Mouse (Mus musculus) forelimb bud, embryonic 11.5 days (tissue): ENCODE results near the gene Irx2.
A peak's percentile ranks its signal among the peaks of the same experiment; 100 is the strongest.

Experiments
- DNase-seq: peaks from one replicate; pipeline ENCODE4 v3.0.0-alpha.2; 2012; ENCODE audit warnings: low read depth, low spot score

Irx2 gene

DNA sequence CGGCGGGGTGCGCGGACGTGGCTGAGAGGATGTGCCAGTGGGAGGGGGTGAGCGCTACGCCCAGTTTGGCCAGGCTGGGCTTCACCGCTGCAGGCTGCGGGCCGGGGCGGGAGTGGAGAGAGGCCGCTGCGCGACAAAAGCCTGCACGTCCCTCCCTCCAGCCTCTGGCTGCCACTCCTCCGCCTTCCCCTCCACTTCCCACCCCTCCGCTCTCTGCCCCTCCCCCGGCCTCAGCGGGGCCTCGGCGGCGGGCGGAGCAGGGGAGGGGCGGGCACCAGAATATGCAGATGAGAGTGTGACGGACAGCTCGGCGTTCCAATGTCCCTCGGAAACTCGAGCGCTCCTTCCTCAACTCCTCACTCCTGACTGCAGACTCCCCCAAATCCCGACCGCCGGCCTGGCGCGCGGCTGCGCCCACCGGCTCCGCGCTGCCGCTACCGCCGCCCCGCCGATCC is at the start of gene Irx2:
Irx2 (plus strand) TSS at position 359 of the 455 bp plus-strand sequence.
- peak; percentile 88 for DNase-seq

- no peak for DNase-seq
These were observed 47.3 kb upstream of the Irx2 start for GRCm38 (mm10) chr13:72581276-72581675.

GRCm38 (mm10) chr13:72592526-72592925 is 36.1 kb upstream of the Irx2 start:
- DNase-seq, result no peak

DNA sequence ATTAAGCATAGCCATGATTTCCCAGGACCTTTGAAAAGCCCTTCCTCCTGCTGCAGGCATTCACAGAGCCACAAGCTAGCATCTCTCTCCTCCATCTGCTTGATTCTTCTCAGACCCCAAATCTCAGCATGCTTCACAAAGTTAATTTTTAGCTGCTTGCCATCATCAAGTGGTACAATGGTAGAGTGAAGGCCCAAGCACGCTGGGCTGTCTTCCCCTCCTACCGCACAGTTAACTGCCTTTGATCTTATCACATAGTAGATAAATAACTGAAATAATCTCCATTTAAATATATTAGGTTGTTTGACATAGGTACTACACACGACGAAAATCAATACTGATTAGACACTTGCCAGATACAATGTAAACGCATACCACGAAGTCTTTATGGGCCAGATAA is 35.3 kb upstream of the Irx2 start:
- DNase-seq, result no peak

DNA sequence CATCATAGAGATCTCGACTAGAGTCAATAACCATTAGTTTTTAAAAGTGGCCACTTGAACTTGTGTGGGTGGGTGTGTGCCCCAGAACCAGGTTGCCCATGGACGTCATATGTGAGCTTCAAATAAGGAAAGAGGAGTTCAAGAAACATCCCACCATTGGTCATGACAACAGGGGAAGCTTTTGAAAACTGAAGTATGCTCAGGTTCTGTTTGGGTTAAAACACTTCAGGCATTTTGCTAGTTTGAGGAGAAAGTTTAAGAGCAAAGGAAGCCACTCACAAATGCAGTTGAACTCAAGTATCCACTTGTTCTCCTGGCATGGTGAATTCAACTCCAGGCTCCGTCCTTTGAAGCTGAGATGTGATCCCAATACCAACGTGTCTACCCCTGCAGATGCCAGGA is 34.9 kb upstream of the Irx2 start:
- no peak for DNase-seq

- no peak for DNase-seq
These were observed 29.4 kb upstream of the Irx2 start for GRCm38 (mm10) chr13:72599254-72599653.

GRCm38 (mm10) chr13:72608706-72609105 is 19.9 kb upstream of the Irx2 start:
- no peak for DNase-seq

DNA sequence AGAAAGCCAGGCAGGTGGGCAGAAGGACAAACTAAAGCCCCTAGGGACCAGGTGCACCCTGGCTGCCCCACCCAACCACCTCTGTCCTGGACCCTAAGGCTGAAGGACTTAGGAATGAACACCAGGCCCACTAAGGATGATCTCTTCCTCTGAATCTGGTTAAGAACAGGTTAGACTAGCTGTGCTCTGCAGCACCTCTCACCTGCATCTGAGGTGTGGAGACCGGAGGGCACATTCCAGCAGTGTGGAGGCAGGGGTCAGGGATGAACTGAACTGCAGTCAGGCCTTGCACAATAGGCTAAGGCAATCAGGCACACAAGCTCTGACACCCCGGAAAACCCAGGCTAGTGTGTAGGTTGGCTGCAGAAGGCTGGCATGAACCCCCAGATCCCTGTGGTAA is 18.3 kb upstream of the Irx2 start:
- no peak for DNase-seq

DNA sequence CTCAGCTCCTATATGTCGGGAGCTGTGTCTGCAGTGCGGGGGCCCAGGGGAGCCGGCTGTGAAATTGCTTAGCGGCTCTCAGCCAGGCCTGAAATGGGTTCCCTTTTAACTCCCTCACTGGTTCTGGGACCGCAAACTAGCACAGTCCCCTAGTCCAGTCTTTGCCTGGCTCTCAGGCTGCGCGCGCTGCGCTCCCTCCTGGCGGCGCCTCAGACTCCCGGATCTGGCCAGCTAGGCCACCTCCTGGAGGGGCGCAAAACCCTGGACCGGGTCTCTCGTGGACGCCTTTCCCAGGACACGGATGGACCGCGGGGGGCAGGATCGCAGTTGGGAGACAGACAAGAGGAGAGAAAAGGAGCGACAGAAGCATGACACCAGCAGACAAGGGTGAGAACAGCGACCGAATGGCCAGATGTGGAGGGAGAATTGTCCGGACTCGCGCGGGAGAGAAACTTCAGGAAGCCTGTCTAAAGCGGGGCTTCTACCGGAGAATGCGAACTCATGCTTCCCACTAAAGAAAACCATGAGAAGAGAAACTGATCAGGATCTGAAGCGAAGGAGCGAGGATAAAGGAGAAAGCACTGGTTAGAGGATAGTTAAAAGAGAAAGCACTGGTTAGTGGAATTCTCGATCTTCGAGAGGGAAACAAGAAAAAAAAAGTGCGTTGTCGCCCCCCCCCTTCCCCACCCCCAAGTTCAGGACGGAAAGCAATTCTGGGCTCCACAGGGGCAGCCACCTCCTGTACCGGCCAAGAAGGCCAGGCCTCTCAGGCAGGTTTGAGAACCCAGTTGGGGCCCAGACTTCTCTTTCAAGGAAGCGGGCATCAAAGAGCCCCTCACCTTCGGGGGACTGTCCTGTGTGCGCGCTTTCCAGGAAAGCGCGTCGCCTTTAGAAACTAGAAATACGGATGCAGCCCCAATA is 4.4 kb upstream of the Irx2 start:
- no peak for DNase-seq

- DNase-seq, result no peak
These were observed 3.8 kb upstream of the Irx2 start for GRCm38 (mm10) chr13:72624847-72625170.

DNA sequence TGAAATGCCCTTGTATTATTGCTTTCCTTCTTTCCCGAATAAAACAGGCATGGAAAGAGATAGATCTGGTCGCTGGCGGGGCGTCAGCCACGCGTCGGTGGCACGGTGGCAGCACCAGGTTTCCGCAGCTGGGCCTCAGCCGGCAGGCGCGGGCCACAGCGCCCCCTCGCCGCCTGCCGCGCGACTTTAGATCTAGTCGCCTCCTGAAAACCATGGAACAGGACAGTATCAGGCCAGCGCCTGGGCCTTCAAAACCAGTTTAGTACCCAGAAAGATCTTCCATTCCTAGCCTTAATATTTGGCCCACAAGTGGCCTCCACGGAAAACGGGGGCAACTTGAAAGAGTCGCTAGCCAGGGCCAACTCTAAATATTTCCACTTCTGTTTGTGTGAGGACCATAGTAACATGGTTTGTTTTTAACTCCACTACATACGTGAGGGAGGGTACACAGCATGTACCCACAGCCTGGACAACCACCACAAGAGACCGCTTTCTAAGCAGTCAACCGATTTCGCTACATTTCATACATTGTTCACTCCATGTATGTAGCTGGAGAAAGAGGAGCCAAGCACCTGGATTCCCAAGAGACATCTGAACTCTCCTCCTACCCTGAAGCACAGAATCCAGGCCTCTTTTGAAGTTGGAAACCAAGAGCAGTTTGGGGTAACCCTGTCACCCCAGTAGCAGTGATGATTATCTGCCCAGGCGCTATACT is 3.2 kb upstream of the Irx2 start:
- no peak for DNase-seq

DNA sequence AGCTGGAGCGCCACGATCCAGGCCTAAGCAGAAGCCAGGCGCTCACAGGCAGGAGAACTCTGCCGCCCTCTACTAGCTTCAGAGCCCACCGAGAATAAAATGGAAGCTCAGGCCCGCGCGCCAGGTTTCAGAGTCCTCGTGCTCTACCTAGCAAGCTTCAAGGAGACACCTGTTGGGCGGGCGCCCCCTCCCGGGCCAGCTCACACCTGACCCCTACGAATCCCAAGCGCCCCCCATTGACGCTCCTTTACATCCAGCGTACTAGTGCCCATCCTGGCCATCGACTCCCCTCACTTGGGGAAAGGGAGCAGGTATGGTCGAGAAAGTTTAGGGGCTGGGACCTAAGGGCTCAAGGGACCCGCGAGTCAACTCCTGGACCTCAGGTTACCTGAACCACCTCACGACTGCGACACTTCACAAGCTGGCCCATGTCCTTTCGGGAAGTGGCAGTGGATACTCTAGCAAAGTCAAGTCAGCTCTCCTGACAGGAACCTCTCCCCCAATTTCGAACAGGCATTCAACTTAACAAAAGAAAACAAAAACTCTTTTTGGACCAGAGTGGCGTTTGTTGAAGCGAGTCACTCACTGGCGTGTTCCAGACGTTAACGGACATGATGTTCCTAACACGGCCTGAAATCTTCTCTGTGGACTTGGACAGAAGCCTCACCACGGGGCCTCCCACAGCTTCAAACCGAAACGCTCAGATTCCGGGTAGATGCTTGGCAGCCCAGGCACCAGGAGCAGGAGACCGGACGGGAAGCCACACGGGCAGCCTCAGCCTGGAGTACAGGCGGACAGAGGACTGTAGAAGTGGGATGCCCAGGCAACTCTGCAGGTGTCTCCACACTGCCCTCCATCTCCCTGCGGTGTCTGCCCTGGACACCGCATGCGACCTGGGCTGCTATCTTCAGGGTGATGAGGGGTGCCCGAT is 964 bp upstream of the Irx2 start:
- no peak for DNase-seq

DNA sequence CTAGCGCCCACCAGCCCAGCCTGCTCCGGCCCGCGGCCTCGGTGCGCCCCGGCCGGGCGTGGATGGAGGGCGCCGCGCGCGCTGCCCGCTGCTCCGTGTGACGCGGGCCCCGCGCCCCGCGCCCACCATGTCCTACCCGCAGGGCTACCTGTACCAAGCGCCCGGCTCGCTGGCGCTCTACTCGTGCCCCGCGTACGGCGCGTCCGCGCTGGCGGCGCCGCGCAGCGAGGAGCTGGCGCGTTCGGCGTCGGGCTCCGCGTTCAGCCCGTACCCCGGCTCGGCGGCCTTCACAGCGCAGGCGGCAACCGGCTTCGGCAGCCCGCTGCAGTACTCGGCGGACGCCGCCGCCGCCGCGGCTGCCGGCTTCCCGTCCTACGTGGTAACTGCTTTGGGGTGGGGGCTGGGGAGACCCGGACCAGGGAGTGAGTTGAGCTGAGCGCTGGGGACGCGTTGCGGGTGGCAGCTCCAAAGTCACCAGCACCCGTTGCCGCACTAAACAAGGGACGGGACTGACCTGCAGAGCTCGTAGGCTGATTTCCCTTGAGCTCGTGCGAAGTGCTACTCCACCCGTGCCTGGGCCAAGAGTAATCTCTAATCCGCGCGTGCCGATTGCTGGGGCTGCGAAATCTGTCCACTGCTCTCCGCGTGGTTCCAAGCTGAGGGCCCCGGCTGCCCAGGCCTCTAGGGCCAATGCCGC is 463 bp downstream of the Irx2 start:
- DNase-seq, result no peak

GRCm38 (mm10) chr13:72629806-72630205 is 1.2 kb downstream of the Irx2 start:
- no peak for DNase-seq

DNA sequence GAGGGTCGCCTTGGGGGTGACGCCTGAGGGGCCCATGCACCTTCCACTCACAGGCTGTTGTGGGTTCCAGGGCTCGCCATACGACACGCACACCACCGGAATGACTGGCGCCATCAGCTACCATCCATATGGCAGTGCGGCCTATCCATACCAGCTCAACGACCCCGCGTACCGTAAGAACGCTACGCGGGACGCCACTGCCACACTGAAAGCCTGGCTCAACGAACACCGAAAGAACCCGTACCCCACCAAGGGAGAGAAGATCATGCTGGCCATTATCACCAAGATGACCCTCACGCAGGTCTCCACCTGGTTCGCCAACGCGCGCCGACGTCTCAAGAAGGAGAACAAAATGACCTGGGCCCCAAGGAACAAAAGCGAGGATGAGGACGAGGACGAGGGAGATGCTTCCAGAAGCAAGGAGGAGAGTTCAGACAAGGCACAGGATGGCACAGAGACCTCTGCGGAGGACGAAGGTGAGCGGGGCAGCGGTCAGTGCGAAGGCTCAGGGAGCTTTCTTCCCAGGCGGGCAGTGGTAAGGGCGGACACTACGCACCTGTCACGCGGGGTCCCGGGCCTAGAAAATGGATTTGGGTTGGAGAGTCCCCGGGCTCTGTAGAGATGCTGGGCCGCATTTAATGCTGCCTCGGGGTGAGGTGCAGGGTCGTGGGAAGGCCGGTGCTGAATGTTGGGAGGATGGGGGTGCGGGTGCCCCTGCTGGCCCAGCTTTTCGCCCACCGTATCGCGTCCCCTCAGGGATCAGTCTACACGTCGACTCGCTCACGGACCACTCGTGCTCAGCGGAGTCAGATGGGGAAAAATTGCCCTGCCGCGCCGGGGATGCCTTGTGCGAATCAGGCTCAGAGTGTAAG is 2.1 kb downstream of the Irx2 start:
- no peak for DNase-seq

GRCm38 (mm10) chr13:72631373-72632021 is 2.9 kb downstream of the Irx2 start:
- DNase-seq, result no peak

GRCm38 (mm10) chr13:72632361-72632760 is 3.7 kb downstream of the Irx2 start:
- DNase-seq, result no peak

DNA sequence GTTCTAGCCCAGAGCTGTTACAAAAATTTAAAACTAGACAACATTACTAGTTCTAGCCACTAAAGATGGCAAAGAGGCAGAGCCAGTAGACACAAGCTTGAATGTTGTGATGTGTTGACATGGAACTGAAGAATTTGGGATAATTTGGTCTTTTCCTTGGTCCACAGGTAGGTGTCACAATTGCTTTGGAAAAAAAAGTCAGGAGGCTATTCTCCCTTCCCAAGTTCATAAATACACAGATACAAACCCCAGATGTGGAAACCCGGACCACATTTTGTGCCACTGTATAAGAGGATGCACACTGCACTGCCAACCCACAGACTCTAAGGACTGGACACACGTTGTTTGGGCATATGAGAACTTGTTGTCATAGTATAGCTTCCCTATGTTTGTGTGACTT is 4.5 kb downstream of the Irx2 start:
- DNase-seq, result no peak

GRCm38 (mm10) chr13:72634752-72635315 is 6.2 kb downstream of the Irx2 start:
- no peak for DNase-seq
